Mouse (Mus musculus) heart, embryonic 15.5 days (tissue): Measurements from ENCODE around the gene Ets1. TPM values are rescaled to one million over a fixed set of nuclear protein-coding genes. Genes with fewer than 3 reads are reported as not detected.
A peak's percentile ranks its signal among the peaks of the same experiment; 100 is the strongest.

Experiments used
- ATAC-seq: fragments of 200-750 bp; cut with Nextera tagmentation; replicated peaks from 2 replicates; pipeline ENCODE4 v1.8.0; 2017; ENCODE audit warnings: low read depth, moderate TSS enrichment; ENCODE audit not compliant: insufficient number of reproducible peaks, insufficient read depth, low FRiP score
- H3K27ac ChIP-seq: fragments of 300-500 bp; sonication (generic); 2 replicates; pipeline ENCODE4 v1.5.1; 2015; ENCODE audit warnings: mild to moderate bottlenecking, inconsistent platforms
- H3K27me3 ChIP-seq: fragments of 300-500 bp; sonication (generic); 2 replicates; pipeline ENCODE4 v1.6.1; 2015; ENCODE audit warnings: inconsistent platforms
- H3K36me3 ChIP-seq: fragments of 300-500 bp; sonication (generic); 2 replicates; pipeline ENCODE4 v1.6.1; 2015; ENCODE audit warnings: mild to moderate bottlenecking, inconsistent platforms
- H3K4me1 ChIP-seq: fragments of 300-500 bp; sonication (generic); replicated peaks from 2 replicates; pipeline ENCODE4 v1.6.1; 2015; ENCODE audit warnings: inconsistent platforms
- H3K4me2 ChIP-seq: fragments of 300-500 bp; sonication (generic); 2 replicates; pipeline ENCODE4 v1.6.1; 2015; ENCODE audit warnings: inconsistent platforms, mild to moderate bottlenecking, moderate library complexity
- H3K4me3 ChIP-seq: fragments of 300-500 bp; sonication (generic); 2 replicates; pipeline ENCODE4 v1.5.1; 2015; ENCODE audit warnings: mild to moderate bottlenecking, inconsistent platforms
- H3K9ac ChIP-seq: fragments of 300-500 bp; sonication (generic); 2 replicates; pipeline ENCODE4 v1.6.1; 2015; ENCODE audit warnings: mild to moderate bottlenecking, inconsistent platforms
- H3K9me3 ChIP-seq: fragments of 300-500 bp; sonication (generic); replicated peaks from 2 replicates; pipeline ENCODE4 v1.6.1; 2016; ENCODE audit warnings: inconsistent platforms
- WGBS: fragments of 180-500 bp; shearing (Covaris S2); methylation state at CpG from one replicate; pipeline ENCODE4 v1.1.7; 2015; ENCODE audit warnings: mixed read lengths; 5-methylcytosine and 5-hydroxymethylcytosine counted together
- polyA plus RNA-seq: library from polyadenylated mRNA; unstranded; fragments of >200 nt; fragmentation: Nextera tagmentation; extraction: Ambion mirVana; gene quantifications from 2 replicates; pipeline ENCODE4 v1.2.1, GENCODE M21; 2015

The Ets1 gene
- polyA plus RNA-seq, 1 experiment from 2014 or later, result 46.3 TPM

GRCm38 (mm10) chr9:32648286-32648685 is 12.3 kb downstream of the Ets1 start:
- no peak for ATAC-seq
- Histone ChIP-seq H3K4me1 (peaks cover 18% of the 10 kb centered on the region), H3K4me2 (no peak overlapping the region), H3K36me3 (no peaks in the 10 kb centered on the region), H3K9ac (no peak overlapping the region), H3K4me3 (no peak overlapping the region), H3K9me3 (no peaks in the 10 kb centered on the region), H3K27me3 (no peaks in the 10 kb centered on the region), H3K27ac (no peak overlapping the region)
- WGBS, result 57% methylated on average over 5 of the region's 5 CpGs

- Histone ChIP-seq H3K4me1 (peaks cover 13% of the 10 kb centered on the region), H3K9me3 (no peaks in the 10 kb centered on the region), H3K27me3 (no peaks in the 10 kb centered on the region), H3K4me3 (no peak overlapping the region), H3K27ac (no peak overlapping the region), H3K9ac (no peak overlapping the region), H3K36me3 (no peaks in the 10 kb centered on the region), H3K4me2 (no peak overlapping the region)
- WGBS, result 63% methylated on average over 3 of the region's 3 CpGs
- ATAC-seq, result no peak
These were observed 14.7 kb downstream of the Ets1 start for GRCm38 (mm10) chr9:32650738-32651137.

DNA sequence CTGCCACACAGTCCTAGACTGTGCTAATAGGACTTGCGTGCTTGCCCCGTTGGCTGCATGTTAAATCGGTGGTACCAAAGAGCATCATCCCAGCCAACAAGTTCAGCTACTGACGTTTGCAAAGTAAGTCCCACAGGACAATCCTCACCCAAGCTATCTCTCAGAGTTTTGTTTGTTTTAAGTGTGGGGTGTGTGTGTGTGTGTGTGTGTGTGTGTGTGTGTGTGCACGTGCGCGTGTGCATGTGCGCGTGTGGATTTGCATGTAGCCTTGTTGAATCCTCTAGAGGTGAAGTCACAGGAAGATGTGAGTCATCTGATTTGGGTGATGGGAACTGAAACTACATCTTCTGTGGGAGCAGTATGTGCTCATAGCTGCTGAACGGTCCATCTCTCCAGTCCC is 16.1 kb downstream of the Ets1 start:
- H3K9ac ChIP-seq, result no peak overlapping the region
- H3K4me2 ChIP-seq, result no peak overlapping the region
- no peaks in the 10 kb centered on the region for H3K9me3 ChIP-seq
- no peak for ATAC-seq
- no peaks in the 10 kb centered on the region for H3K27me3 ChIP-seq
- H3K4me3 ChIP-seq, result no peak overlapping the region
- no peaks in the 10 kb centered on the region for H3K36me3 ChIP-seq
- no peak overlapping the region for H3K27ac ChIP-seq
- H3K4me1 ChIP-seq, result peaks cover 17% of the 10 kb centered on the region
- 81% methylated on average over 10 of the region's 10 CpGs for WGBS

GRCm38 (mm10) chr9:32654305-32654704 is 18.3 kb downstream of the Ets1 start:
- Histone ChIP-seq H3K4me1 (peaks cover 10% of the 10 kb centered on the region), H3K9ac (no peak overlapping the region), H3K4me3 (no peak overlapping the region), H3K27me3 (no peaks in the 10 kb centered on the region), H3K4me2 (no peak overlapping the region), H3K36me3 (no peaks in the 10 kb centered on the region), H3K27ac (no peak overlapping the region), H3K9me3 (no peaks in the 10 kb centered on the region)
- no peak for ATAC-seq
- WGBS, result 70% methylated on average over 1 of the region's 1 CpGs

- 63% methylated on average over 5 of the region's 5 CpGs for WGBS
- H3K27me3 ChIP-seq, result no peaks in the 10 kb centered on the region
- H3K27ac ChIP-seq, result peak overlapping the region; percentile 61
- no peak for ATAC-seq
- no peak overlapping the region for H3K4me2 ChIP-seq
- no peaks in the 10 kb centered on the region for H3K9me3 ChIP-seq
- no peak overlapping the region for H3K9ac ChIP-seq
- no peak overlapping the region for H3K4me3 ChIP-seq
- H3K36me3 ChIP-seq, result no peaks in the 10 kb centered on the region
- H3K4me1 ChIP-seq, result peaks cover 10% of the 10 kb centered on the region
These were observed 20.4 kb downstream of the Ets1 start for GRCm38 (mm10) chr9:32656351-32656844.

DNA sequence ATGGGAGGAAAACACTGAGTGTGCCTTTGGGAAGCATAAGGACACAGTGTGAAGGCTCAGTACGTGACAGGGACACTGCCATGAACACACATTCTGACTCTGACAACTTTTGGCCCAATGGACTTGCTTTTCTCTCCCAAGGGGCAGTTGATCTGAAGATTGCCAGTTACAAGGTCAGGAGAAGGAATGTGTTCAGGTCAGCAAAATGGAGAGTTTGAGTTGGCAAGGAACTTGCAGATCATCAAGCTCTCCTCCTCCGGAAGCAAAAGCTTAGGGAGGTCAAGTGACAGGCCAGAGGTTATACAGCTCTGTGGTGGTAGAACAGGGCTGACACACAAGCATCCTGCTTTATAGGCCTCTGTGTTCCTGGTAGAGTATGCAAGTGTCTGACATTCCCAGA is 21.1 kb downstream of the Ets1 start:
- H3K27me3 ChIP-seq, result no peaks in the 10 kb centered on the region
- H3K36me3 ChIP-seq, result no peaks in the 10 kb centered on the region
- no peak overlapping the region for H3K9ac ChIP-seq
- ATAC-seq, result no peak
- peaks cover 10% of the 10 kb centered on the region for H3K4me1 ChIP-seq
- 52% methylated on average over 2 of the region's 2 CpGs for WGBS
- peak overlapping the region; percentile 61 for H3K27ac ChIP-seq
- no peaks in the 10 kb centered on the region for H3K9me3 ChIP-seq
- no peak overlapping the region for H3K4me3 ChIP-seq
- H3K4me2 ChIP-seq, result no peak overlapping the region

- Histone ChIP-seq H3K27me3 (no peaks in the 10 kb centered on the region), H3K9me3 (no peaks in the 10 kb centered on the region), H3K27ac (no peak overlapping the region), H3K4me2 (no peak overlapping the region), H3K4me1 (peaks cover 10% of the 10 kb centered on the region), H3K36me3 (no peaks in the 10 kb centered on the region), H3K9ac (no peak overlapping the region), H3K4me3 (no peak overlapping the region)
- WGBS, result 81% methylated on average over 2 of the region's 2 CpGs
- ATAC-seq, result no peak
These were observed 24.5 kb downstream of the Ets1 start for GRCm38 (mm10) chr9:32660406-32660960.

DNA sequence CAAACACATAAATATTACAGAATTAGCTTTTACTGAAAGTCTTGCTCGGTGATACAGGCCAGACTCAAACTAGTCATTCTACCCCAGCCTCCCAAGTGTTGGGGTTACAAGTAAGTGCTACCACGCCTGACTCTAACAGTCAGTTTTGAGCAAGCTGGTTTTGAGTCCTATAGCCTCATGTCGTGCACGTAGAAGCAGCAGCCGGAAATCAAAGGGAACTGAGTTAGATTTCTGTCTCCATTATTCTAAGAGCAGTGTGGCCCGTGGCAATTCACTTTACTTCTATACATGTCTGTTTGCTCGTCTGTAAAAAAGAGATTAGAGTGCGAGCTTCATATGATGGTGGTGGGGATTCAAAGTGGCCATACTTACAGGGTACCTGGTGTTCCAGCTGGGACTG is 25.1 kb downstream of the Ets1 start:
- Histone ChIP-seq H3K4me1 (peaks cover 10% of the 10 kb centered on the region), H3K27ac (no peak overlapping the region), H3K9ac (no peak overlapping the region), H3K36me3 (no peaks in the 10 kb centered on the region), H3K4me2 (no peak overlapping the region), H3K27me3 (no peaks in the 10 kb centered on the region), H3K4me3 (no peak overlapping the region), H3K9me3 (no peaks in the 10 kb centered on the region)
- 84% methylated on average over 8 of the region's 8 CpGs for WGBS
- no peak for ATAC-seq

- 76% methylated on average over 4 of the region's 4 CpGs for WGBS
- Histone ChIP-seq H3K4me1 (peaks cover 11% of the 10 kb centered on the region), H3K4me2 (no peak overlapping the region), H3K9ac (no peak overlapping the region), H3K9me3 (no peaks in the 10 kb centered on the region), H3K4me3 (no peak overlapping the region), H3K27ac (no peak overlapping the region), H3K36me3 (no peaks in the 10 kb centered on the region), H3K27me3 (no peaks in the 10 kb centered on the region)
- no peak for ATAC-seq
These were observed 25.5 kb downstream of the Ets1 start for GRCm38 (mm10) chr9:32661561-32661960.

- Histone ChIP-seq H3K9ac (no peak overlapping the region), H3K27me3 (no peaks in the 10 kb centered on the region), H3K36me3 (no peaks in the 10 kb centered on the region), H3K4me3 (no peak overlapping the region), H3K4me1 (peaks cover 31% of the 10 kb centered on the region), H3K27ac (peak overlapping the region; percentile 72), H3K4me2 (no peak overlapping the region; the same call in 1 of the 2 replicates), H3K9me3 (no peaks in the 10 kb centered on the region)
- WGBS, result 36% methylated on average over 11 of the region's 11 CpGs
- ATAC-seq, result no peak
These were observed 30.8 kb downstream of the Ets1 start for GRCm38 (mm10) chr9:32666611-32667517.

GRCm38 (mm10) chr9:32667518-32667908 is 31.5 kb downstream of the Ets1 start:
- H3K27me3 ChIP-seq, result no peaks in the 10 kb centered on the region
- H3K4me3 ChIP-seq, result no peak overlapping the region
- no peak overlapping the region for H3K9ac ChIP-seq
- no peaks in the 10 kb centered on the region for H3K36me3 ChIP-seq
- ATAC-seq, result no peak
- no peak overlapping the region; the same call in 1 of the 2 replicates for H3K4me2 ChIP-seq
- peaks cover 37% of the 10 kb centered on the region for H3K4me1 ChIP-seq
- peak overlapping the region; percentile 72 for H3K27ac ChIP-seq
- no peaks in the 10 kb centered on the region for H3K9me3 ChIP-seq
- WGBS, result 42% methylated on average over 7 of the region's 7 CpGs
